Mouse (Mus musculus): ENCODE results near the gene Hoxb6.

DNA sequence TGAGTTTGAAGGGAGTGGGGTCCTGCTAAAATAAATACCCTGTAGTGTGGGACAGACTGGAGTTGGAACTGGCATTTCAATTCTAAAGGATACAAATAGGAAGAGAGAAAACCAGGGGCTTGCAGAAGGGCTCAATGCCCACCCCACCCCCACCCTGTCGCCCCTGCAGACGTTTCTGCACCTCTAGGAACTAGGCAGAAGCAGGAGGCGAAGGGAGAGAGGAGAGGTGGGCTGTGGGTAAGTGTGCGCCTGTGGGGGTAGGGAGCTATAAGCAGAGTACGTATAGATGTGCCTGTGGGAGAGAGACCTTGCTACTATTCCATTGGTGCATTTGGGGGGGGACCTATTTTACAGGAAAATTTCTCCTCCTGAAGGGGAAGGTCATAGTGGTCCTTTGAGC lies 35.5 kb downstream of the Hoxb6 start:
- TF ChIP-seq HCFC1 (IDR thresholded peaks at IDR 0.05; ENCODE audit: borderline replicate concordance, insufficient read depth, low read length) (no peak), ZNF384 (IDR thresholded peaks at IDR 0.05; ENCODE audit: low read depth, low read length) (no peak), MAFK (IDR thresholded peaks at IDR 0.05; ENCODE audit: insufficient read depth, low read depth, low read length) (no peak)
